Mouse (Mus musculus) urinary bladder, postnatal 36 days (tissue): ENCODE measurements around the gene Nrsn2.

Experiments used
- DNase-seq, 2 experiments: peaks; one replicate each; pipeline ENCODE4 v3.0.0; 2022; ENCODE audit warnings: low spot score in 2 of 2, mixed read lengths in 1 of 2

Nrsn2 gene

GRCm38 (mm10) chr2:152343329-152344213 lies 32.9 kb downstream of the Nrsn2 start, which contains the start of gene Trib3:
Gene Trib3, minus strand, starts transcription at chr2:152344032.
- peak; percentile 61 to 80 for DNase-seq

- DNase-seq, result no peak
These were observed 36.7 kb downstream of the Nrsn2 start for GRCm38 (mm10) chr2:152339631-152340179.

DNA sequence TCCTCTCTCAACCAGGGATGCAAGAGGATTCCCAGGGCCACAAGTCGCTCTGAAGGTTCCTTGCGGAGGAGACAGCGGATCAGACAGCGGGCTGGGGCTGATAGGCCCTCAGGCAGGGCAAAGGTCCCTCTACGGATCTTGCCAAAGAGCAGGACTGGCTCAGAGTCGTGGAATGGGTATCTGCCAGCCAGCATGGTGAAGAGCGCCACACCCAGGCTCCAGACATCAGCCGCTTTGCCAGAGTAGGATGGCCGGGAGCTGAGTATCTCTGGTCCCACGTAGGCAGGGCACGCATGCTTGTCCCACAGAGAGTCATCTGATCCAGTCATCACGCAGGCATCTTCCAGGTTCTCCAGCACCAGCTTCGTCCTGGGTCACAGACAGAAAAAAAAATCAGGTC lies 38.1 kb downstream of the Nrsn2 start:
- no peak for DNase-seq

GRCm38 (mm10) chr2:152337591-152338212 lies 38.7 kb downstream of the Nrsn2 start:
- DNase-seq, result no peak

GRCm38 (mm10) chr2:152336856-152337255 lies 39.6 kb downstream of the Nrsn2 start:
- no peak for DNase-seq

- DNase-seq, result no peak
These were observed 41.1 kb downstream of the Nrsn2 start for GRCm38 (mm10) chr2:152335289-152335820.

DNA sequence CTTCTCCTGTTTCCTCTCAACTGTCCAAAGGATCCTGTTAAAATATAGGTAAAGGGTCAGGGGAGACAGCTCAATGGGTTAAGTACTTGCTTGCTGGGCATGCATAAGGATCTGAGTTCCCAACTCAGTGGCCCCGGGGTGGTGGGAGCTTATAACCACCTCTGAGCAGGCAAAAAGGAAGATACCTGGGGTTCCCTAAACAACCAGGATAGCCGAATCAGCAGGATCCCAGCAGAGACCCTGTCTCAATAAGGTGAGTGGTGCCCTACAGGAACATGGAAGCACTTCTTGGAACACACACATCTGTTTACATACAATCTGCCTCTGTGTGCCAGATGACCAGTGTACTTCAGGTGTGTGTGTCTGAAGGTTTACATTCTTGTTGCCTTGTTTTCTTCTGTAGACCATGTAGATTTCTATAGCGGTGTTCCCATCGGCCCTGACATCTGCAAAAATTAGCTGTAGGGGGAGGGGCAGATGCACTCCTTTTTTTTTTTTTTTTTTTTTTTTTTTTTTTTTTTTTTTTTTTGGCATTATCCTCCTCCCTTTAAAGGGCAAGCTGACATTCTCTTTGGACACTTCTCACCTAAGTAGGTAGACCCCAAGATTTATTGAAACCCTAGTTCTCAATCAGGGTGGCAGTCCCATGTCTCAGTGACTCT lies 43.0 kb downstream of the Nrsn2 start:
- DNase-seq, result no peak

GRCm38 (mm10) chr2:152332101-152332825 lies 44.2 kb downstream of the Nrsn2 start, which contains the start of gene Rbck1:
Gene Rbck1, minus strand, starts transcription at chr2:152332653.
- DNase-seq, result peak; percentile 83 to 86

- DNase-seq, result no peak
These were observed 45.5 kb downstream of the Nrsn2 start for GRCm38 (mm10) chr2:152330858-152331423.

DNA sequence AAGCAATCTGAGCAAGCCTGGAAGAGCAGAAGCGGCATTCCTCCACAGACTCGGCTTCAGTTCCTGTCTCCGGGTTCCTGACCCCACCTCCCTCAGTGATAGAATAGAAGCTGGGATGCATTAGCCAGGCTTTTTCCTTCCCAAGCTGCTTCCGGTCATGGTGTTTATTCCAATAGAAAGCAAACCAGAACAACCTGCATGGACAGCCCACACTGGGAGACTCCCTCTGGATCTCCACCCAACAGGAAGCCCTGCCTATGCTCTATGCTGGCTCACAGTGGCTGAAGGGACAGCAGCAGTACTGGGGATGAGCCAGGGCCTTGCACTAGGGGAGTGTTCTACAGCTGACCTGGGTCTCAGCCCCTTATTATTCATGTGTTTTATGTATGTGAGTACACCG lies 48.5 kb downstream of the Nrsn2 start:
- no peak for DNase-seq

DNA sequence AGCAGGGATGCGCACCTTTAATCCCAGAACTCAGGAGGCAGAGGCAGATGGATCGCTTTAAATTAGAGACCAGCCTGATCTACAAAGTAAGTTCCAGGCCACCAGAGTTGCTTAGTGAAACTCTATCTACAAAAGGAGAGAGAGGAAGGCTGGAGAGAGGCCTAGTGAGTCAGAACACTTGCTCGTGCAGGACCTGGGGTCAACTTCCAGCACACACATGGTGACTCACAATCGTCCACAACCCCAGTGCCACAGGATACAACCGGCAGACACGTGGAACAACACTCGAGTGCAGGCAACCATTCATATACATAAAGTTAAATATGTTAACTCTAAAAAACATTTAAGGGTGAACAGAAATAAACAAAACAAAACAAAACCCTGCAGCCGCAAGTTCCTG lies 49.8 kb downstream of the Nrsn2 start:
- DNase-seq, result no peak

GRCm38 (mm10) chr2:152326157-152326556 lies 50.3 kb downstream of the Nrsn2 start:
- no peak for DNase-seq

DNA sequence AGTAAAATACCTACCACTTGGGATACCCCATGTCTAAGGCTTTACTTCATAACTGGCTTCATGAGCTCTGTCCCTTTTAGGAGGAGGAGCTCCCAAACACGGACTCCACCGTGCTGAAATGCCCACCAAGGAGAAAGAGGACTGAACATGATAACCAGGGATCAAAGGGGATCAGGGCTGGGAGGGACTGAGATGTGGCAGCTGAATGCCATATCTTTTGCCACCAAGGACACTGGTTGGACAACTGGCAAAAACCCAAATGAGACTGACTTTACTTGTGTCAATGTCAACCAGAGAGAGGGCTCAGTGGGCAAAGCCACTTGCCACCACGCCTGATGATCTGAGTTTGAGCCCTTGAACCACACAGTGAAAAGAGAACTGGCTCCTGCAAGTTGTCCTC lies 51.6 kb downstream of the Nrsn2 start:
- no peak for DNase-seq

DNA sequence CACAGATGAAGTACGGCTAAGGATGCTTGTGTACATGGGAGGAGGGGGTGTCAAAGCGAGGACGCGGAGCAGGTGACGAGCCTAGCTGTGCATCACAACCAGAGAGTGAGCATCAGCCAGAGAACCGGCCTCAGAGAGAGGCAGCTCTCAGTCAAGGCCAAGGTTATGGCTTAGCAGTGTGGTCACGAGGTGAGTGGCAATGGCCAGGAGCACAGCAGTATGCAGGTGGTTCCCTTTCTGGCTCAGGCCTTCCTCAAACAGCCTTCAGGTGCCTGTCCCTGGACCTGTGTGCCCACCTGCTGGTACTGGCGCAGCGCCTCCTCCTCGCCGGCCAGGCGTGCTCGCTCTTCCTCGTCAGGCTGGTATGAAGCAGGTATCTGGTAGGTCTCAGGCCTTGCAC lies 52.5 kb downstream of the Nrsn2 start:
- DNase-seq, result no peak

DNA sequence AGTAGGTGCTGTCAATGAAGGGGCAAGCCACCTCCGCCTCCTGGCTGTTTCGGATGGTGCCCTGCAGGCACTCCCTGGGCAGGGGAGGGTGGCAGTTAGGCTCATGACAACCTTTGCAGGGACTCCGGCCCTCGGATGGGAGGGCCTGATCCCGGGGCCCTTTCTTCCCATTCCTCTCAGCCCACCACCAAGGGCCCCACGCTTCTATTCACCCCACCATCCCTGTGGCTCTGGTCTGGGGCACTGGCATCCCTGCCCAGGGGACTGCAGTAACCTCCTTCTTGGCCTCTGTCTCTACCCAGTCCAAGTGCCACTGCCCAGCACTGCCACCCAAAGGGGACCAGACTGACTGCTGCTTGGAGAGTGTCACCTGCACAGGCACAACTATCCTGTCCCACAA lies 54.2 kb downstream of the Nrsn2 start:
- DNase-seq, result no peak

DNA sequence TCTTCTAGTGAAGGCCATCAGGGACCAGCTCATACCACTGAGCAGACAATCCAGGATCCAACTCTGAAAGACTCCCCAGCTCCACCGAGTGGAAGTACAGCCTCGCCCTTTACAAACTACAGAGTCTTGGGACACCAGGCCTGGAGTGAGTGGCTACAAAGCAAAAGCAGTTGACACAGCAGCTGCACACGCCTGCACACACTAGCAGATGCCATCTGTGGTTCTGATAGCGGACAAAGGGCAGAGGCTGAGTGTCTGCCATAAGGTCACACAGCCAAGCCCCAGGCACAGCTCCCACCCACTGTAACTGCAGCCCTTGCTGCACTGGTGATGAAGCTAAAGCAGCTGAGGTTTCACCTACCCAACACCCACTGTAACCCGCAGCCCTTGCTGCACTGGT lies 54.9 kb downstream of the Nrsn2 start:
- DNase-seq, result no peak
